Mouse (Mus musculus) olfactory bulb, adult 2 months (tissue): Measurements from ENCODE around the gene Adap1.

ENCODE experiments used
- CTCF ChIP-seq: fragments of 200-500 bp; IDR thresholded peaks from 2 replicates; pipeline ENCODE4 v1.5.1; 2012; ENCODE audit warnings: low read depth, mild to moderate bottlenecking, low read length, moderate library complexity; ENCODE audit not compliant: insufficient read depth
- POLR2A ChIP-seq: fragments of 200-500 bp; IDR thresholded peaks from 2 replicates; pipeline ENCODE4 v1.6.1; 2012; ENCODE audit warnings: mild to moderate bottlenecking, low read depth, low read length, moderate library complexity; ENCODE audit not compliant: insufficient read depth

- TF ChIP-seq POLR2A (no peak), CTCF (no peak)
Measured at GRCm38 (mm10) chr5:139294089-139294488, 31.3 kb downstream of the Adap1 start.
